Mouse (Mus musculus) hematopoietic stem cell, adult 5-6 weeks (primary cell): Measurements from ENCODE around the gene Nmnat1. TPM values are rescaled to one million over a fixed set of nuclear protein-coding genes. Genes with fewer than 3 reads are reported as not detected.

Source experiments
- ATAC-seq, 2 experiments: fragments of 125-278 bp in 1 of 2; replicated peaks in 1 of 2; 2 replicates each; pipeline ENCODE4 v1.8.0; 2016 to 2017; ENCODE audit warnings: inconsistent platforms in 2 of 2, mild to moderate bottlenecking in 2 of 2, moderate number of reproducible peaks in 2 of 2, low read depth in 1 of 2, moderate TSS enrichment in 1 of 2; ENCODE audit not compliant: low FRiP score in 2 of 2, poor library complexity in 2 of 2, severe bottlenecking in 2 of 2, insufficient read depth in 1 of 2, low TSS enrichment in 1 of 2
- total RNA-seq: library from RNA; stranded (forward); fragments of 172-1452, 232-1000 nt; gene quantifications from 2 replicates; pipeline ENCODE4 v1.2.3, GENCODE M21; 2017

Gene Nmnat1
- total RNA-seq, 1 experiment from 2014 or later: 10.4 TPM

- ATAC-seq: no peak
These were observed 67.1 kb downstream of the Nmnat1 start for GRCm38 (mm10) chr4:149417854-149418365.

Other genes with a start within 250 kb of the Nmnat1 start
- gene Kif1b, start 177.5 kb downstream of the Nmnat1 start, total RNA-seq: 12.0 and 14.1 TPM in 2 replicates
- 37.1 and 43.7 TPM in 2 replicates for gene Ube4b, start 58.5 kb downstream of the Nmnat1 start, total RNA-seq
- not detected in 2 replicates for gene Rbp7, start 30.2 kb downstream of the Nmnat1 start, total RNA-seq
- not detected in 2 replicates for gene Tmem274, start 7.8 kb downstream of the Nmnat1 start, total RNA-seq
- 72.9 and 87.1 TPM in 2 replicates for gene Lzic, start within 50 bp of the Nmnat1 start, total RNA-seq
- gene Ctnnbip1, start 33.0 kb upstream of the Nmnat1 start, total RNA-seq: 9.6 and 9.7 TPM in 2 replicates
- gene Clstn1, start 101.3 kb upstream of the Nmnat1 start, total RNA-seq: 12.7 and 15.2 TPM in 2 replicates
- gene Pik3cd, start 217.4 kb upstream of the Nmnat1 start, total RNA-seq: 51.1 and 56.9 TPM in 2 replicates